Mouse (Mus musculus) lung, postnatal 4 days (tissue): Measurements from ENCODE around the gene Cd79b.

ENCODE experiments used
- DNase-seq, 2 experiments: peaks; one replicate each; pipeline ENCODE4 v3.0.0; 2021

Gene Cd79b

GRCm38 (mm10) chr11:106317801-106318200 is 3.2 kb upstream of the Cd79b start:
- no peak for DNase-seq

- DNase-seq: no peak
These were observed 1.9 kb upstream of the Cd79b start for GRCm38 (mm10) chr11:106316416-106316815.

GRCm38 (mm10) chr11:106313533-106313932 is 1.0 kb downstream of the Cd79b start:
- peak; percentile 46 to 56 for DNase-seq

- DNase-seq: peak in 1 of 2 experiments; percentile 38
These were observed 4.4 kb downstream of the Cd79b start for GRCm38 (mm10) chr11:106310123-106310522.

- DNase-seq: peak in 1 of 2 experiments; percentile 61
These were observed 6.4 kb downstream of the Cd79b start for GRCm38 (mm10) chr11:106308162-106308561.

GRCm38 (mm10) chr11:106307432-106307831 is 7.1 kb downstream of the Cd79b start:
- no peak for DNase-seq

GRCm38 (mm10) chr11:106306758-106307157 is 7.8 kb downstream of the Cd79b start:
- DNase-seq: peak in 1 of 2 experiments; percentile 16

- DNase-seq: no peak
These were observed 8.5 kb downstream of the Cd79b start for GRCm38 (mm10) chr11:106306065-106306385.

GRCm38 (mm10) chr11:106305348-106306064 is 9.1 kb downstream of the Cd79b start:
- peak in 1 of 2 experiments; percentile 19 for DNase-seq

- DNase-seq: peak; percentile 44 to 76
These were observed 11.9 kb downstream of the Cd79b start for GRCm38 (mm10) chr11:106302634-106303033.

GRCm38 (mm10) chr11:106301765-106302164 is 12.8 kb downstream of the Cd79b start, which contains the start of gene Gh:
Gh (minus strand) TSS chr11:106301865.
- DNase-seq: no peak

- DNase-seq: peak; percentile 60 to 66
These were observed 22.7 kb downstream of the Cd79b start for GRCm38 (mm10) chr11:106291861-106292260.

GRCm38 (mm10) chr11:106290376-106290775 is 24.2 kb downstream of the Cd79b start:
- DNase-seq: peak in 1 of 2 experiments; percentile 17

- peak; percentile 80 to 83 for DNase-seq
These were observed 25.2 kb downstream of the Cd79b start for GRCm38 (mm10) chr11:106289369-106289768.

GRCm38 (mm10) chr11:106286987-106287386 is 27.6 kb downstream of the Cd79b start:
- DNase-seq: peak in 1 of 2 experiments; percentile 42

- DNase-seq: no peak
These were observed 28.4 kb downstream of the Cd79b start for GRCm38 (mm10) chr11:106286206-106286605.

GRCm38 (mm10) chr11:106284126-106284525 is 30.4 kb downstream of the Cd79b start:
- DNase-seq: no peak

GRCm38 (mm10) chr11:106283371-106283770 is 31.2 kb downstream of the Cd79b start:
- no peak for DNase-seq

- no peak for DNase-seq
These were observed 32.1 kb downstream of the Cd79b start for GRCm38 (mm10) chr11:106282452-106282851.

GRCm38 (mm10) chr11:106276454-106276853 is 38.1 kb downstream of the Cd79b start, which contains the start of gene Tcam1:
Tcam1 (plus strand) TSS chr11:106276672.
- DNase-seq: peak; percentile 90 to 96

- DNase-seq: peak; percentile 72 to 85
These were observed 39.6 kb downstream of the Cd79b start for GRCm38 (mm10) chr11:106274971-106275411.

- no peak for DNase-seq
These were observed 40.2 kb downstream of the Cd79b start for GRCm38 (mm10) chr11:106274374-106274773.

GRCm38 (mm10) chr11:106273811-106274210 is 40.8 kb downstream of the Cd79b start:
- DNase-seq: no peak

- DNase-seq: no peak
These were observed 41.3 kb downstream of the Cd79b start for GRCm38 (mm10) chr11:106273311-106273684.
